Mouse (Mus musculus) spleen, postnatal 0 days (tissue): ENCODE data around the gene Tbl3. TPM values are rescaled to one million over a fixed set of nuclear protein-coding genes. Genes with fewer than 3 reads are reported as not detected.

ENCODE experiments used
- polyA plus RNA-seq: library from polyadenylated mRNA; unstranded; fragments of >200 nt; fragmentation: Nextera tagmentation; extraction: Ambion mirVana; gene quantifications from 2 replicates; pipeline ENCODE4 v1.2.1, GENCODE M21; 2015

Tbl3 gene
- polyA plus RNA-seq: 35.3 and 37.9 TPM in 2 replicates

DNA sequence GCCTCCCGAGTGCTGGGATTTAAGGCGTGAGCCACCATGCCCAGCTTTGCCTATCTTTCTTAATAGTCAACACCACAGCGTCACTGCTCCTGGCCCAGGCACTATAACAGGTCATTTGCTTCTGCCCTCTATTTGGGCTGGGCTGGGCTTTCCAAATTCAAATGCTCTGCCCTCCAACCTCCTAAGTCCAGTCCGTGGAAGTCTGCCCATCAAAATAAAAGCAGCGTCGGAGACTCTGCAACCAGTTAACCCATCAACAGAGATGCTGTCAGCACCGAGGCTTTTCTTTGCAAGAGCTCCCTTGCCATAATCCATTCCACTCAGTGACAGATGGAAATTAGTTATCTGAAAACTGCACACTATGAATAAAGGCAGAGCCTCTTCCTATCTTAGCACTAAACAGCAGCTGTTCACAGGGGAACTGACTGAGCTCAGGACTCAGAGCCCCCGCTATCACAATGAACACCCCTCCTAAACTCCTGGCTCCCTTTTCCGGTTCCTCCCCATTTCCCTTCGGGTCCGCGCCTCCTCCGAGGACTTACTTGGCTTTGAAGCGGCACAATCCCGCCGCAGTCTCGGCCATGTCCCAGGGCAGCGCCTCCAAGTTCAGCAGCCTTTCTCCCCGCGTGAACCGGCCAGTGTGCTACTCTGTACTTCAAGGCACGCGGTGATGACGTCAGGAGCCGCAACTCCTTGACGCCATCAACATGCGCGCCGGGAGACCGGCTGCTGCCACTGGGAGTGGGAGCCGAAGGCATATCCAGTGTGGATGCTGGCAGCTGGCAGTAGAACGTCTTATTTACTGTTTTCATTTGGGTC lies at the start of gene Tbl3:
Tbl3 (minus strand) TSS at position 679 of the 819 bp plus-strand sequence.

GRCm38 (mm10) chr17:24752415-24753394 lies 45.2 kb upstream of the Tbl3 start, which contains the start of gene Hs3st6:
TSS of gene Hs3st6 (plus strand) at chr17:24752988.

DNA sequence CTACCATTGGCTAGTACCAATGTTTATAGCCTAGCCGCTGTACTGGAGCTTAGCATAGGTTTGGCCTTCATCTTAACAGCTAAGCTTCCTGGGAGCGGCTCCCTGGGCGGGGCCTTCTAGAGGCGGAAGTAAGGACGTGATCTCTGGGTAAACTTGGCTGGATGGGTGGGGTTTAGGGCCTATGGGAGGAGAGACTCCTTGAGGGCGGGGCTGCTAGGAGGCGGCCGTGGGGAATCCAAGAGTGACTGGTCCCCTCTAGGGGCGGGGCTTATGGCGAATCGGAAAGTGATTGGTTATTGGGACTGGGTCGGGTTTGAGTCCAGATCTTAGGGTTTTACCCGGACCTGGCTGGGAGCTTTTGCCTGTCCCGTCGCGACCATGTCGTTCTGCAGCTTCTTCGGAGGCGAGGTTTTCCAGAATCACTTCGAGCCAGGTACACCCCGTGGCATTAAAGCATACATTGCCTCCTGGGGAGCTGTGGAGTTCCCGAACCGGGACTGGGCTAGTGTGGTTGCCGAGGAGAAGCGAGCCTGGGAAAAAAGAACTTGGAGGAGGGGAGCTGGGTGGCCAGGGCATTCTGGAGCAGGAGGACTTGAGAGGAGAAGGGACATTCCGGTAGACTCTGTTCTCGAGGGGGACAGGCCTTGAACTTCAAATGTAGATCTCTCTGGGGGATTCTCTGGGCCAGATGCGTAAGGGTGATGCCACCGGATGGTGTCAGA lies 29.0 kb upstream of the Tbl3 start, which contains the start of gene Msrb1:
Msrb1 (plus strand) TSS at position 313 of the 722 bp plus-strand sequence.

DNA sequence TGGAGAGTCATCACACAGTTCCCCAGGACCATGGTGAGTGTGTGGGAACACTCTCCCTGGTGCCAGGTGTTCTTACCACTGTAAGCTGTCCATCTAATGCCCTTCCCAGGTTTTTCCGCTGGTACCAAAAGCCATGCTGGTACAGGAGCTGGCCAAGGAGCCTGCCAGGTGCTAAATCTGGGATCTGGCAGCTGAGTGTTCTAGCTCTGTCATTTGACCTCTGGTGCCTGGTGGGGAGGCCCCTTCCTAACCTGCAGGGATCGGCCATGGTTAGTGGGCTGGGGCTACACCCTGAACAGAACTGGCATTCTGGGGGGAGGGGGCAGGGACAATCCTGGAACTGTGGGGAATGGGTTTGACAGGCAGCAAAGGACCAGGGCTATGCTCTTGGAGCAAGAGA lies 20.2 kb upstream of the Tbl3 start, which contains the start of gene Rpl3l:
Rpl3l (plus strand) TSS at position 203 of the 400 bp plus-strand sequence.

DNA sequence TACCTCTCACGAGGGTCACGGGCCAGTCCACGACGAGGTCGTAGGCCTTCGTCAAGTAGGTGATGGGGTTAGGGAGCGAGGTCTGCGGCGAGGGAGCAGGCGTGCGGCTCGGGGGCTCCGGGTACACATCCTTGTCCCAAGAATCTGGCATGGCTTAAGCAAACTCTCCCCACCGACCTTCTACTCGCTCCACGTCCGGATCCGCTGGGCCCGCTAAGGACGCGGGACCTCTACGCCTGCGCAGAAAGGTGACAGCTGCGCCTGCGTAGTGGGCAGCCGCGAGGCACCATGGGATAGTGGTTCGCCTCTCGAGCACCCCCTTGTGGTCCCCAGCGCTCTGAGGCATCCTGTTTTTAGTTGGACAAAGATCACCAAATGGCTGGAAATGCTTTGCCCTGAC lies 16.7 kb upstream of the Tbl3 start, which contains the start of gene Ndufb10:
Ndufb10 (minus strand) TSS at position 295 of the 400 bp plus-strand sequence.

GRCm38 (mm10) chr17:24717943-24718342 lies 10.5 kb upstream of the Tbl3 start, which contains the start of the genes Rnf151 and Rps2:
TSS of gene Rnf151 (minus strand) at chr17:24718063.
TSS of gene Rps2 (plus strand) at chr17:24718116.

GRCm38 (mm10) chr17:24696011-24696697 lies 11.3 kb downstream of the Tbl3 start, which contains the start of the genes Gfer and Noxo1:
TSS of gene Gfer (minus strand) at chr17:24696156.
TSS of gene Noxo1 (plus strand) at chr17:24696234.

DNA sequence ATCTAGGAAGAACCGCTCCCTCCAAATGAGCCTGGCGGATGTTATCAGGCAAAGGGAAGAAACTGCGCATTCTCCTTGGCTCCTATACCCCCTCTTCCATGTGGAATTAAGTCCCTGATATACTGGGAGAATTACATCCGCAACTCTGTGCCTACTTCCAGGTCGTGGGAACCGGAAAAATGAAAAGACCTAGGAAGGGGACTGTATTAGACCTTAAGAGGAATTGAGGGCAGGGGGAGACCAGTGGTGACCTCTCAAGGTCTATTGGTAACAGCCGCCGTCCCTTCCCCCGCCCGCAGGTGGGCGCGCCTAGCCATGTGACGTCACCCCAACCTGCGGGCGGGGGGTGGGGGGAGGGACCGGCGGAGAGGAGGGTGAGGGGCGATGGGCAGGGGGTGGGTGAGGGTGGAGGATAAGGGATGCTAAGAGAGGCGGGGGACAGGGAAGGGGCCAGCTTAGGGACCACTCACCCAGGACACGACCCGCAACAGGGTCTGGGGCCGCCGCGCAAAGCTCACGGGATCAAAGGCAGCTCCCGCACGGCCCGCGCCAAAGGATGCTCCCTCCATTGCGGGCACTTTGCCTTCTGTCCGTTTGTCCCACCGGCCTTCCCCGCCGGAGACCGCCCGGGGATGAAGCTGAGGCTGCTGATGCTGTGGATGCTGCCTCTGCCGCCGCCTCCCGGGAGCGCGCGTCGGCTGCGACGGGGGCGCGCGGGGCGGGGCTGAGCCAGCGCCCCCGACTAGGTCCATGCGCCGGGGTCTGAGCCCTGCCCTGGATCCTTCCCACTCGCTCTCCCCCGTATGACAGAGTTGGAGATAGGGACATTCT lies 18.0 kb downstream of the Tbl3 start, which contains the start of gene Syngr3:
Syngr3 (minus strand) TSS at position 705 of the 831 bp plus-strand sequence.

DNA sequence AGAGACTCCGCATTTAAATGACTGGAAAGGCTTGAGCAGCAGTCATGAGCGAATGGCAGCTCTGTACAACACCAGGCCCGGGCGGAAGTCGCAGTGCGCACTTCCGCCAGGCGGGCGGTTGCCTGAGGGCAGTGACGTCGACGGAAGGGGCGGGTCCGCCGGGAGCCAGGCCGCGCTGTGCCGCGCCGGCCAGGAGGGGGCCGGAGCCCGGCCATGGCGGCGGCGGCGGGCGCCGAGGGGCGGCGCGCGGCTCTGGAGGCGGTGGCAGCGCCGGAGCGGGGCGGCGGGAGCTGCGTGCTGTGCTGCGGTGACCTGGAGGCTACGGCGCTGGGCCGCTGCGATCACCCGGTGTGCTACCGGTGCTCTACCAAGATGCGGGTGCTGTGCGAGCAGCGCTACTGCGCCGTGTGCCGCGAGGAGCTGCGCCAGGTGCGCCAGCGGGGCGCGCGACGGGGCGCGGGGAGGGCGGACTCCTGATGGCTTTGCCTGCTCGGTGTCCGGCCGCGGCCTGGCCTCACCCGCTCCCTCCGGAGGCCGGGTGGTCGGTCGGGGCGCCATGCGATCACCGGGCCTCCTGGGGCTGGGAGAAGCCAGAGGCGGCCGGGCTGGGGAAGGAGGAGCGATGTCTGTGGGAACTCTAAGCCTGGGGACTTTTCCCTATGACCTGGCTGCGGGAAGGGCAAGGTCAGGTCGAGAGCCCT lies 37.8 kb downstream of the Tbl3 start, which contains the start of gene Zfp598:
Zfp598 (plus strand) TSS at position 143 of the 701 bp plus-strand sequence.

GRCm38 (mm10) chr17:24658017-24658758 lies 49.3 kb downstream of the Tbl3 start, which contains the start of gene Npw:
TSS of gene Npw (minus strand) at chr17:24658457.

GRCm38 (mm10) chr17:24650070-24650616 lies 57.3 kb downstream of the Tbl3 start, which contains the start of gene Slc9a3r2:
TSS of gene Slc9a3r2 (minus strand) at chr17:24650327.

Other genes with a start within 250 kb of the Tbl3 start
- 17.4 and 20.1 TPM in 2 replicates for gene E4f1, start 237.3 kb downstream of the Tbl3 start, polyA plus RNA-seq
- gene Pgp, start 237.3 kb downstream of the Tbl3 start, polyA plus RNA-seq: 74.7 and 81.1 TPM in 2 replicates
- gene Bricd5, start 233.8 kb downstream of the Tbl3 start, polyA plus RNA-seq: not detected in 2 replicates
- gene Mlst8, start 228.6 kb downstream of the Tbl3 start, polyA plus RNA-seq: 14.6 and 17.9 TPM in 2 replicates
- gene Caskin1, start 219.1 kb downstream of the Tbl3 start, polyA plus RNA-seq: 0.38 and 0.40 TPM in 2 replicates
- 41.7 and 45.4 TPM in 2 replicates for gene Traf7, start 179.7 kb downstream of the Tbl3 start, polyA plus RNA-seq
- gene Rab26, start 173.4 kb downstream of the Tbl3 start, polyA plus RNA-seq: 1.5 and 2.3 TPM in 2 replicates
- gene Pkd1, start 157.8 kb downstream of the Tbl3 start, polyA plus RNA-seq: 4.8 and 12.3 TPM in 2 replicates
- 33.4 and 33.5 TPM in 2 replicates for gene Tsc2, start 75.0 kb downstream of the Tbl3 start, polyA plus RNA-seq
- 6.9 and 8.2 TPM in 2 replicates for gene Nthl1, start 75.0 kb downstream of the Tbl3 start, polyA plus RNA-seq
- gene Slc9a3r2, start 57.3 kb downstream of the Tbl3 start, polyA plus RNA-seq: 32.8 and 46.2 TPM in 2 replicates
- 0.44 and 0.54 TPM in 2 replicates for gene Npw, start 49.2 kb downstream of the Tbl3 start, polyA plus RNA-seq
- gene Zfp598, start 38.0 kb downstream of the Tbl3 start, polyA plus RNA-seq: 9.6 and 9.9 TPM in 2 replicates
- gene Syngr3, start 17.7 kb downstream of the Tbl3 start, polyA plus RNA-seq: 0.06 and 0.11 TPM in 2 replicates
- 31.0 and 32.6 TPM in 2 replicates for gene Gfer, start 11.5 kb downstream of the Tbl3 start, polyA plus RNA-seq
- gene Noxo1, start 11.4 kb downstream of the Tbl3 start, polyA plus RNA-seq: 0.81 and 1.3 TPM in 2 replicates
- not detected in 2 replicates for gene Rnf151, start 10.4 kb upstream of the Tbl3 start, polyA plus RNA-seq
- gene Rps2, start 10.5 kb upstream of the Tbl3 start, polyA plus RNA-seq: 1,569 and 1,600 TPM in 2 replicates
- gene Ndufb10, start 16.8 kb upstream of the Tbl3 start, polyA plus RNA-seq: 212 and 230 TPM in 2 replicates
- 1.1 and 1.3 TPM in 2 replicates for gene Rpl3l, start 20.2 kb upstream of the Tbl3 start, polyA plus RNA-seq
- 103 and 110 TPM in 2 replicates for gene Msrb1, start 29.0 kb upstream of the Tbl3 start, polyA plus RNA-seq
- not detected in 2 replicates for gene Hs3st6, start 45.3 kb upstream of the Tbl3 start, polyA plus RNA-seq
- 0.32 and 0.78 TPM in 2 replicates for gene Meiob, start 96.6 kb upstream of the Tbl3 start, polyA plus RNA-seq
- 168 and 186 TPM in 2 replicates for gene Hagh, start 132.5 kb upstream of the Tbl3 start, polyA plus RNA-seq
- 54.4 and 61.1 TPM in 2 replicates for gene Fahd1, start 142.7 kb upstream of the Tbl3 start, polyA plus RNA-seq
- gene Igfals, start 158.3 kb upstream of the Tbl3 start, polyA plus RNA-seq: 0.08 and 0.21 TPM in 2 replicates
- 73.8 and 78.0 TPM in 2 replicates for gene Nubp2, start 178.7 kb upstream of the Tbl3 start, polyA plus RNA-seq
- gene Spsb3, start 179.0 kb upstream of the Tbl3 start, polyA plus RNA-seq: 51.9 and 55.4 TPM in 2 replicates
- 11.8 and 12.7 TPM in 2 replicates for gene Eme2, start 187.4 kb upstream of the Tbl3 start, polyA plus RNA-seq
- 71.0 and 73.0 TPM in 2 replicates for gene Mrps34, start 187.5 kb upstream of the Tbl3 start, polyA plus RNA-seq
- gene Nme3, start 188.8 kb upstream of the Tbl3 start, polyA plus RNA-seq: 66.5 and 77.6 TPM in 2 replicates
- gene Mapk8ip3, start 229.3 kb upstream of the Tbl3 start, polyA plus RNA-seq: 12.6 and 13.3 TPM in 2 replicates